Mouse (Mus musculus): ENCODE data around the gene Kansl2.

Kansl2 gene

DNA sequence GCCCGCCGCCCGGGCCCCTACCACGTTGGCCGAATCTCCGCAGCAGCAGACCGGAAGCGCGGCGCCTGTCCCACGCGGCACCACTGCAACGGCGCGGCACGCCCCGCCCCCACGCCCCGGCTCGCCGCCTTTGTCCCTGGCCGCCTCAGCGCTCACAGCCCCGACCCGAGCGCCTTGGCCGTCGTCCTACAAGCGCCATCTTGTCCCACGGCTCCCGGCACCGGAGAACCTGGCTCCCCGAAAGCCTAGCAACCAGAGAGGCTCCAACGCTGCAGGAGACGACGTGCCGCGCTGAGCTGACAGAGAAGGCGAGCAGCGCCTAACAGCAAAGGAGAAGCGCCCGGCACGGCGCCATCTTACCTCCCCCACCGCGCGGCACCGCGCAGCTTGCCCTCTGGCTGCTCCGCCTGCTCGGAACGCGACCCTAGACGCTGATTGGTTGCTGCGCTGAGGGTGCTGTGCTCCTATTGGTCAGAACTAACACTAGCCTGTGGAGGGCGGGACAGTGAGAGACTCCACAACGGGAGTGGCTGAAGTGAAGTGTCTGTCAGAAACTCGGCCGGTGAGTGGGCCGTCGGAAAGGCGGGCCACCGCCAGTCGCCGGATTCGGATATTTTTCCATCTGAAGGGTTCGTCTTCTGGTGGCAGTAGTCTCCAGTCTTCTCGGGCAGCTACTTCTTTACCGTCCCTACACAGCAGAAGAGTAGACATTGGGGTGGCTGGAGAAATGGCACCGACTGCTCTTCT lies at the start of gene Kansl2:
Gene Kansl2, minus strand, starts transcription at position 384 of the 747 bp plus-strand sequence.
- DNase-seq (ENCODE audit: low spot score in 2 of 2): peak; percentile 97 to 98

DNA sequence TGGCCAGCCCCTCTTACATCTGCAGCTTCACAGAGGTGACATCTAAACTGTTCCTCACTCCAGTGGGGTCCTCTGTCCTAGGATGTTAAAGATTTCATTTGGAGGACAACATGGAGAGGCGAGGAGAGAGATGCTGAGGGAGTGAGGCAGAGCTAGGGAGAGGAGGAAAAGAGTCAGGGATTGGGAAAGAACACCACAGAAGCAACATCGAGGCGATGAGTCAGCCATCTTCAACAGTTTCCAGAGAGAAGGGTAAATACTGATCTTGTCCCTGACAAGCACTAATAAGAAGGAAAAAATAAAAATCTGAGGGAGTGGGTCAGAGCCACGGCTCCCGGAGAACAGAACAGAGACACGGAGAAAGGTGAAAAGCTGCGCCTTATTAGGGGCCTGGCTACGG lies 48.9 kb upstream of the Kansl2 start:
- no peak for DNase-seq (ENCODE audit: low spot score in 2 of 2)

DNA sequence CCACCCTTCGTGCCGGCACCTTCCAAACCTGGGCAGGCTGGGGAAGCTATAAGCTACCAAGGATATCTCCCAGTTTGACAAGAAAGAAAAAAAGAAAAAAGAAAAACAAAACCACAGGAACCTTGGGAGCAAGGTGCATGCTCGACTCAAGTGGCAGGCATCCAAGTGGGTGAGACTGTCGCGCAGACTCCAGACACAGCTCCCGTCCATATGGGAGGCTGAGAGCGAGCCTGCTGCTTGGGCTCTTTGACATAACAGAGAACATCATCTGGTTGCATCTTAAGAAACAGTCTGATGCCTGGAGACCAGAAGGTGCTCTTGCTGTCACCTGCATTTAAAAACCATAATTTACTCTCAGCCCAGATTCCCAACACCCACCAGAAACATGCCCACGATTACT lies 48.3 kb upstream of the Kansl2 start:
- no peak for DNase-seq (ENCODE audit: low spot score in 2 of 2)

DNA sequence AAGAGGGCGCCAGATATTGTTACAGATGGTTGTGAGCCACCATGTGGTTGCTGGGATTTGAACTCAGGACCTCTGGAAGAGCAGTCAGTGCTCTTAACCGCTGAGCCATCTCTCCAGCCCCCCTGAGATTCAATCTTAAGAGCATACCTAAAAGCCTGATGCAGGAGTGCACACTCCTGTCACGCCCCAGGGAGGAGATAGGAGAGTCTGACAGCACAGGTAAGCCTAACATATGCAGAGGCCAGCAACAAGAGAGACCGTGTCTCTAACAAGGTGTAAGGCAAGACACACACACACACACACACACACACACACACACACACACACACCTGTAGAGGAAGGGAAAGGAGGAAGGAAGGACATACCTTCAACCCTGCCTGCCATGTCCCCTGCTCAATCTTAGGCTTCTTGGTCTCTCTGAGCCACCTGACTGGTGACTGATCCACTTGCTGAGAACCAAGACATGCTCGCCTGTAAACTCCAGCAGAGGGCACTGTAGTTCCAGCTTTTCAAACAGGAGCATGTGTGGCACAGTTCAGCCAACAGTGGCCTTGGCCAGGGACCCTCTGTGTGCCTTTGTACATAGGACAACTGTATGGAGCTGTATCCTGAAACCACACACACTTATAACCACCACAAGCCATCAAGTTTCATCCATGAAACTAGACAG lies 45.9 kb upstream of the Kansl2 start:
- peak; percentile 65 to 79 for DNase-seq (ENCODE audit: low spot score in 2 of 2)

DNA sequence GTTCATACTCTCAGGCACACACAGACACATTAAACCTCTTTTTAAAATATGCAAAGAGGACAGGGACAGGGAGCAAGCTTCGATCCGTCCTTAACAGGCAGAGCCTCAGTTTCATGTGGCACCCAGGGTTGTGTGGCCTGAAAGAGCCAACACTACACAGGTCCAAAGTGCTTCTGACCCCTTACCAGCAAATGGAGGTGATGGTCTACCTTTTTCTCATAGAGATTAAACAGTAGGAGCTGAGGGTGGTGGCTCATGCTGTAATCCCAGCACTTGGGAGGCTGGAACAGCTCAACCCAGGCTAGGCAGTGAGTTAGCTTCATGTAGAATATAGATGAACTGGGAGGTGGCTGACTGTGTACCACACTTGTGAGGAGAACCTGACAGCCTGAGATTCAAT lies 45.2 kb upstream of the Kansl2 start:
- no peak for DNase-seq (ENCODE audit: low spot score in 2 of 2)

DNA sequence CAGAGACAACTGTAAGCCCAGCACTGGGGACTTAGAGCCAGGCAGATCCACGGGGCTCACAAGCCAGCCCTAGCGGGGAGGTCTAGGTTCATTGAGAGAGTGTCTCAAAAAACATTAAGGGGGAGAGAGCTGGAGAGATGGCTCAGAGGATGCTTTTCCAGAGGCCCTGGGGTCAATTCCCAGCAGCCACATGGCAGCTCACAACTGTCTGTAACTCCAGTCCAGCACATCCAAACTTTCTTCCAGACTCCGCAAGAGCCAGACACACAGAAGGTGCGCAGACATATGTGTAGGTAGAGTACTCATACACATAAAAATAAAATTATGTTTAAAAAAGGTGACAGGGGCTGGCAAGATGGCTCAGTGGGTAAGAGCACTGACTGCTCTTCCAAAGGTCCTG lies 39.2 kb upstream of the Kansl2 start:
- no peak for DNase-seq (ENCODE audit: low spot score in 2 of 2)

DNA sequence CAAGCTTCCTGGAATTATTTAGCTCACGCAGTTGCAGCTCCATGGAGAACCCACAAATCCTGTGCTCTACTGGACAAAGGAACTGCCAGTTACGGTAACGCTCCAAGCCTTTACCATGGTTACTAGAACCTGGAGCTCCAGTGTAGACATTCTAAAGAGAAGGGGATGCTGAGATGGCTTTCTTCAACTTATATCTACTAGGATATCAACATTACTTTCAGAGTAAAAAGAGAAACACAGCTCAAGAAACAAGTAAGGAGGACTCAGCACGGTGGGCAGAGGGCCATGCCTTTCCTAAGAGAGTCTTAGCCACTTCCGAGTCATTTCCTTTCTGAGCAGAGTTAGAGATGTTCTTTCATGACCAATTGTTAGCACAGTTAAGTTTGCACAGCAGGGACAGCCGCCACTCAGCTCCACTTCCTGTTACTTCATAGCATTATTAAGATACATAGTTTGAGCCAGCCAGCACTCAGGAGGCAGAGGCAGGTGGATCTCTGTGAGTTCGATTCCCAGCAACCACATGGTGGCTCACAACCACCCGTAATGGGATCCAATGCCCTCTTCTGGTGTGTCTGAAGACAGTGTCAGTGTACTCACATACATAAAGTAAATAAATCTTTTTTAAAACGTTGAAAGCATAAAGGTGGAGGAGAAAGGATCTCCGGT lies 36.9 kb upstream of the Kansl2 start, which contains the start of the genes Ccnt1 and 4930415O20Rik:
Gene Ccnt1, minus strand, starts transcription at position 51 of the 666 bp plus-strand sequence.
Gene 4930415O20Rik, plus strand, starts transcription at position 132 of the 666 bp plus-strand sequence.
- DNase-seq (ENCODE audit: low spot score in 2 of 2): no peak

DNA sequence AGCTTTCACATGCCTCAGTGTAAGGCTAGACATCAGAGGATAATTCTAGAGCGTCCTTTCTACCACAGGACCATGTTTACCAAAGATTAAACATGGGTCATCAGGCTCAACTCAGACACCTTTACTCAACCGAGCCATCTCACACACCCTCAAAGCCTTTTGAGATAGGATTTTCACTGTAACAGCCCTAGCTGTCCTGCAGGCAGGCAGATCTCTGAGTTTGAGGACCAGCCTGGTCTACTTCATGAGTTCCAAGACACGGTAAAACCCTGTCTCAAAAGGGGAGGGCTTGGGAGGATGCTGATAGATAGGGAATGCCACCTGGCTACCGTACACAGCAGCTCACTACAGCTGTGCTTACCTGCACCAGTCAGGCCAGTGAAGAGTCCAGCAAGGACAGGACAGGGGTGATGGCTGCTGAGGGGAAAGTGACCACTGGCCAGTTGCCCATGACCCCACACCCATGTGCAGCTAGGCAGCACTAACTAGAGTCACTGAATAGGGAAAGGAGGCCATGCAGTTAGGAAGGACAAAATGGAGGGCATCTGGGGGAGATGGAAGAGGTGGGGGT lies 35.8 kb upstream of the Kansl2 start:
- no peak for DNase-seq (ENCODE audit: low spot score in 2 of 2)

DNA sequence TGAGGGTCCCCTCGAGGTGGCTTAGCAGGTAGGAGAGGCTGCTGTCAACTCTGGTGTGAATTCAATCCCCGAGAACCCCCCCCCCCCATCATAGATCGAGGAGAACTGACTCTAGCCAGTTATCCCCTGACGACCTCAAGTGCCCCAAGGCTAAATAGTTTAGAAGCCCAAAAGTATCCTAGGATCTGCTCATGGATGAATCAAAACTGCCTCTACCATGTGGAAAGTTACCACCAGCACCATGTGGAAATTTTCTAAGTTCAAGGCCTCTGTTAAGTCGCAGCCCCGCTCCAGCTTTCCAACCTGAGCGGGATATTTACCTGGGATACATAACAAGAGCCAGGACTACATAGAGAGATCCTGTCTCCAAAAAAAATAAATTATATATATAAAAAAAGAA lies 35.2 kb upstream of the Kansl2 start:
- DNase-seq (ENCODE audit: low spot score in 2 of 2): no peak

DNA sequence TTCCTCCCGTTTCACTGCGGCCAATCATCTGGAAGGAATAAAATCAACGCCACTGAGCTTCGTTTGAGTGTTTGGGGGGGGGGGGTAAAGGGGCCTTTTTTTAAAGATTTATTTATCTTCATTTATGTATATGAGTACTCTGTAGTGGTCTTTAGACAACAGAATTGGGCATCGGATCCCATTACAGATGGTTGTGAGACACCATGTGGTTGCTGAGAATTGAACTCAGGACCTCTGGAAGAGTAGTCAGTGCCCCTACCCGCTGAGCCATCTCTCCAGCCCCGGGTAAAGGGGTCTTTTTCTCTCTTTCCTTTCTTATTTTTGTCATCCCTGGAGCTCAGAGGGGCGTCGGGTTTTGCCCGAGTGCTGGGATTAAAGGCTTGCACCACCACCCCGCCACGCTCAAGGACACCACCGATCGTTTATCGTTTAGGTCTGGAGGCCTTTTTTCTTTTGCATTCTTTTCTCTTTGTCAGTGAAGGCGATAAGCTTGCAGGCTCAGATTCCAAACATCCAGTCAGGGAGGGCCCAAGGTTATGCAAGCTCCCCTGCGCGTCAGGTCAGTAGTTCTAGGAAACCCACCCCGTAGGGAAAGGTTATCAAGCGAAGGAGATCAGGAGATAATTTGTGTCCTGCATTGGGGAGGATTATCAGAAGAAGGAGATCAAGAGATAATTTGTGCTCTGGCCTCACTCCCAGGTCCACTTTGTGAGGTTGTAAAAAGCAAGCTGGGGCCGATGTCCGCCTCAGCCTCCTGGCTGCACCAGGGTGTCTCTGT lies 34.4 kb upstream of the Kansl2 start:
- no peak for DNase-seq (ENCODE audit: low spot score in 2 of 2)

DNA sequence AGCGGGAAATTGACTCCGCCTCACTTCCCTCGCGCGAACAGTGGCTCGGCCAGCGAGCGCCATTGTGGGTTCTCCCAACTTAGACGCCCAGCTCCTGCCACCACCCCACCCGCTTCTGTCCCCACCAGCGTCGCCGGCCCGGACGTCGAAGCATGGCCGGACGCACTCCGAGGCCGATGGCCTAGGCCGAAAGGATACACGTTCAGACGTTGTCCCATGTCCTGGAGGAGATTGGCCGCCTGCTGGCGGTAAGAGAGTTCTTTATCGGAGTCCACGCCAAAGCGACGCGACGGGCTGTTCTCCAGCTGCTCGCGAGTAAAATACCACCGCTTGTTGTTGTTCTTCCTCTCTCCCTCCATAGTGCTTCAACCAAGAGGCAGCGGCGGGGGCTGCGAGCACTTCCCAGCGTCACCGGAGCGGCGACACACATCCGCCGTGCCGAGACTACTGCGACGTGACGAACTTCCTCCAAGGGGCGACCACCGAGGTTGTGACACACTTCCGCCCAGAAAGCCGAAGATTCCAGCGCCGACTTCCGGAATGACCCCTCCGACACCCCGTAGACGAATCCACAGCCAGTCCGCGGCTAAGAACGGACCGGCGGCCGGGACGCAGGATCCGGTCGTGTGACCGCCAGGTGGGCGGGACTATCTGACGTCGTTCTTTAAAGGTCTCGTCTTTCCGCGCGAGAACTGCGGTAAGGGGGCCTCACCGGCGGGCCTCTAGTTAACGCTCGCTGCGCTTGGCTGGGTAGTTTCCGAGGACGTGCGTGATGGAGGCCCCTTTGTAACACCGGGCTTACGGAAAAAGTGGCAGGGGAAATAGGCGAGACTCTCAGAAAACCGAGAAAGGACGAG lies 33.4 kb upstream of the Kansl2 start:
- peak; percentile 99 for DNase-seq (ENCODE audit: low spot score in 2 of 2)

DNA sequence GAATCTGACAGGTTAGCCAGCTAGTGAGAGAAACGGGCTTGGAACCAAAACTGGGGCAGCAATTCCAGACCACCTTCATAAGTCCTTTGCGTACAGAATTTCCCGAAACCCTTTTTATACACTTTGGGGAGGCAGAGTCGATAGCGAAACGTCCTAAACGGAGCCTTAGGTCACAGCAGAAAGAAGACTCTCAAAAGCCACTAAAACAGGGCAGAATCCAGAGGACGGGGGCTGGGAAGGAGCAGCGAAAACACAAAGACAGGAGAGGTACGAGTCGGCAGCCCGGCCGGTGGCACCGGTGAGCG lies 32.9 kb upstream of the Kansl2 start:
- DNase-seq (ENCODE audit: low spot score in 2 of 2): no peak

DNA sequence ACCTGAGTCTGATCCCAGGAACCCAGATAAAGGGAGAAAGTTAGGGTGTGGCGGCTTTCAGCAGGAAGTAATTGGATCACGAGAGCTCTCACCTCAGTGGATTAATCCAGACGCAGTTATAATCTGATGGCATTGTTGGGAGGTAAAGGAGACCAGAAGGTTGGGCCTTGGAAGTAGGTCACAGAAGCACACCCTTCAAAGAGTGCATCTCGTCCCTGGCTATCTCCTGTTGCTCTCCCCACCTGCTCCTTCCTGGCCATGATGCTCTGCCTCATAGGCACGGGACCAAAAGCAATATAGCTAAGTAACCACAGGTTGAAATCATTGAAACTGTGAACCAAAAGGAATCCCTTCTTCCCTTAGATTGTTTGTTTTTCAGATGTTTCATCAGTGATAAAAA lies 23.1 kb upstream of the Kansl2 start:
- no peak for DNase-seq (ENCODE audit: low spot score in 2 of 2)

DNA sequence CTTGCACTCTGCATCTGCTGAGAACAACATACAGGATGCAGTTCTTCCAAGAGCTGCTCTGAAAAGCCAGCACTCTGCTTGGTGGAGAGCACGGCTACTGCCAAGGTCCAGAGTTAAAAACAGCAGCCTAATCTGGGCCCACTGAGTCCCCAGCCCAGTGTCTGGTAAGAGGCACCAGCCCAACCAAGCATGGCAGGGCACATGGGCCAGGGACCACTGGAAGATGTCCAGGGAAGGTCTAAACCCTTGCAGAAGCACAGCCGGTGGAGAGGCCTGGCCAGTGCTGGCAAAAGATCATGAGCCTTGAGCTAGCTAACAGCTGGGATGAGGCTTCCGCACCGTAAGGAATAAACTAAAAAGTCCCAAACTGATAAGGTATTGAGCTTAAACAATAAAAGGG lies 21.8 kb upstream of the Kansl2 start:
- no peak for DNase-seq (ENCODE audit: low spot score in 2 of 2)

DNA sequence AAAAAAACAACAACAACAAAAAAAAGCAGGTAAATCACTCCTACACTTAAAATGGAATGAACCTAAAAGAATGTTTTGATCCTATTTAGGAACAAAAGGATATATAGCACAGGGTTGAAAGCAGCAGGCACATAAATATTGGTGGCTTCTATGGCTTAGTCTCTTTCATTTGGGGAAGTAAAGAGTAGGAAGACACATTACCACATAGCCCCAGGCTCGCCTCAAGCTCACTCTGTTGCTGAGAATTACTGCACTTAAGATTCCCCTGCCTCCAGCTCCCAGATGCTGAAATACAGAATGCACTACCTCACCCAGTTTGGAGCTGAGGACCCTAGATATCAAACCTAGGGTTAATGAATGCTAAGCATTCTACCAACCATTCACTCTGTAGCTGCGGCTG lies 18.7 kb upstream of the Kansl2 start:
- no peak for DNase-seq (ENCODE audit: low spot score in 2 of 2)

DNA sequence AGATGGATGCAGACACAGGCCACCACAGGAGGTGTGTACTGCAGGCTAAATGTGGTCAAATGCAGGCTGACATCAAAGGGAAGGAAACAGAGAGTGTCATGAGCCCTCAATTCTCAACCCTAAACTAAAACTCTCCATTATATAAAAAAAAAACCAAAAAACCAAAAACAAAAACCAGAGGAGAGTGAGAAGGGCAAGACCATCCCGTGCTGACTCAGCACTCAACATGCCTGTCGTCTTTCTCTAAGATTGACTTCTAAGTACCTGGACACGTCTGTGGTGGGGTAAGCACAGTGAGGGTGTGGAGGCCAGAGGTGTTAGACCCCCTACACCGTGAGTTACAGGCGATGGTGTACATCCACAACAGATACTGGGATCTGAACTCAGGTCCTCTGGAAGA lies 12.8 kb upstream of the Kansl2 start:
- no peak for DNase-seq (ENCODE audit: low spot score in 2 of 2)

DNA sequence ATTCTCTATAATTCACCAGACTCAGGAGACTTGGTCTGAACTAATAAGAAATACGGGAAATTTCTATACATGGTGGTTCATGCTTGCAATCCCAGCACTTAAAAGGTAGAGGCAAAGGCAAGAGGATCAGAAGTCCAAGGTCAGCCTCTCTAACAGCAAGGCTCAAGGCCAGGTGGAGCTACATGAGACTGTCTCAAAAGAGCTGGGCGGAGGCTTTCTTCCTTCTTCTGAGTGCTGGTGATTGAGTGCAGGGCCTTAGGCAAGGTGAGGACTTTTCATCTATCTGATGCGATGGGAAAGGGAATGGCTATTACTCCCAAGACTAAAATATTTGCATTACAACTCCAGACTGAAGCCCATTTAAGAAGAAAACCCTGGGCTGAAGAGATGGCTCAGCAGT lies 11.1 kb upstream of the Kansl2 start:
- no peak for DNase-seq (ENCODE audit: low spot score in 2 of 2)

DNA sequence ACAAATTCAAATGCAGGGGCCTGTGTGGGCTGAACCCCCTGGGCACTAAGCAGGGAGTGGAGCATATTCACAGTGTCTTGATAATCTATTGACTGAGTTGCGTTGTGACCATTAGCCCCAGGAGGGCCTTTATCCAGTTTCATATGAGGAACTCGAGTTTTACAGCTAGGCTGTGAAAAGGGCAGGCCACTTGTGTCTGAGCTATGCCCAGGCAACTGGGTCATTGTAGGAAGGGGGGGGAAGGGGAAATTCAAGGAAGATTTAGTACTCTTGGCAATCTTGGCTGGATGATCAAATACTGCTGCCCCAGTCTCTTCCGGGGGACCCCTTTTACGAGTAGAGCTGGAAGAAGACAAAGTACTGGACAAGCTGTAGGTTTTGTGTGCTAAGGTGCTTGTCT lies 9.3 kb upstream of the Kansl2 start:
- DNase-seq (ENCODE audit: low spot score in 2 of 2): no peak

DNA sequence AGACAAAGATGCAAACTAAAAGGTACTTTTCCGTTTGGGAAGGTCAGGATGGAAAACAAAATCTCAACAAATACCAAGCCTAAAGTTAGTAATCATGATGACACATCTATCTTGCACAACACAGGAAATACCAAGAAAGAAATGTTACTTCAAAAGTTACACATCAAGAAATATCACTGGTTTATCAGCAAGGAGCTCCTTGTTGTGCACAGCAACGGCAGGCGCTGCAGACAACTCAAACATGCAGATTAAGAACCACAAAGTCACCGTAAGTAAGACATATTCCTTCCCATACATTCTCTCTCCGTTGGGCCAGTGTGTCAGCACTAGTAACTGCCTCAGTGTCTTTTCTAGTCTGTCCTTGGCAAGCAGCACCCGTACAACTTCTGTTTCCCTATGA lies 7.0 kb upstream of the Kansl2 start:
- DNase-seq (ENCODE audit: low spot score in 2 of 2): no peak

DNA sequence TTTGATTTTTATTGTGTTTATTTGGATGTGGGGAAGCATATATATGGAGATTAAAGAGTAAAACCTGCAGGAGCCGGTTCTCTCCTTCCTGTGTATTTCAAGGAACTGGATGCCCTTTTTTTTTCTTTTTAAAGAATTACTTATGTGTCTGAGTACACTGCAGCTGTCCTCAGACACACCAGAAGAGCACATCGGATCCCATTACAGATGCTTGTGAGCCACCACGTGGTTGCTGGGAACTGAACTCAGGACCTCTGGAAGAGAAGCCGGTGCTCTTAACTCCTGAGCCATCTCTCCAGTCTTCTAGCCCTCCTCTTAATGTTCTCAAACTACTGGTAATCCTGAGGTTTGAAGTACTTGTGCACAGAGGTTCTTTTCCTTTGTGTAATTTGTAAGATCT lies 3.9 kb upstream of the Kansl2 start:
- no peak for DNase-seq (ENCODE audit: low spot score in 2 of 2)

Data from cerebellum, postnatal 4 days (tissue).